Mouse (Mus musculus) cerebellum, postnatal 25 days (tissue): ENCODE results near the gene March10.

Source experiments
- DNase-seq, 2 experiments: peaks; one replicate each; pipeline ENCODE4 v3.0.0; 2021; ENCODE audit warnings: mixed read lengths in 2 of 2

Gene March10

DNA sequence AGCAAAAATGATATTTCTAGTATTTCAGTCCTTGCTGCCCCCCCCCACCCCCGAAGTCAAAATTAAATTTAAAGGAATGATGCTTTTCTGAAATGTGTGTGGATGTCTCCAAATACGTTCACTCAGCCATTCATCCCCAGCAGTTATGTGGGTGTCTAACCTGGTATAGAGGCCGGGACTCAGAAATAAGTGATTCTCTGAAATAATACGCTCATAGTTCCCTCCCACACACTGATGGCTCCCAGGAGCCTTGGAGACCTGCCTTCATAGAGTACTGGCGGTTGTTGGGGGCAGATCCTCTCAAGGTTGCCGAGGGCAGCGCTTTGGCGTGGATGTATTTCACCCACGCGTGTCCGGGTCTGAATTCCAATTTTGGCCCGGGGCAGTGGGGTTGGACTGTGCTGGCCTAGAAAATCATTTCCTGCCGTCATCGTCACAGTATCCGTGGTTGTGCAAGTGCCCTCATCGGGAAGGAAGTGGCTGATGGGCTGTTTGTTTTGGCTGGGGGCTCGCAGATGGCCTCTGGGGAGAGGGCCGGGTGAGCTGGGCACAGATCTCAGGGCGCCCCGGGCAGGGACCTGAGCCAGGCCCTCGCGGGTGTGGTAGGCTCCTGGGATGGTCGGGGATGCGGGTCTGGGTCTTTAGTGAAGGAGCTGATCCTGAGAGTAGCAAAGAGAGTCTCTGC is 145.1 kb downstream of the March10 start:
- no peak for DNase-seq
